ENCODE assay signal across 16 mouse cellular contexts in the genomic region with DNA sequence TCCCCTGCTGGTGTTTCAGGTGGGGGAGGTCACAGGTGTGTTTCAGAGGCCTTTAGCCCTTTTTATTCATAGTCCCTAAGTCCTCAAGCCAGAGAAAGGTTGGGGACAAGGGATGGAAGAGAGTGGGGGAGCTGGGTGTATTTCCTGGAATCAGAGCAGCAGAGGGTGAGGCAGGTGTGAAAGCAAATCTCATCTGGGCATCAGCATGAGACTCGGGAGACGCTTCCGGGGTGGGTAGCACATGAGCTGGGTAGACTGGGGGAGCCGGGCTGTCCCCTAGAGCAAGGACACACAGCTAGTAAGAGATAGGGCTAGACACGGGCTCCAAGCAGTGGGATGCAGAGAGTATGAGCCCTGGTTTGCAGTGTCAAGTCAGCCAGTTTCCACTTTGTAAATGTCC. TPM values are rescaled to one million over a fixed set of nuclear protein-coding genes. Genes with fewer than 3 reads are reported as not detected.
"Had no signal": no experiment of that assay in that cellular context is flagged by ENCODE, and none has a peak within 500 bp of the region (broad histone marks: within the 10 kb centered on the region; RNA-seq: fewer than 3 reads in every experiment).

No protein-coding gene starts in this region.

- DNase-seq: kidney, adult 9 months; kidney, postnatal 36 days; liver; liver, embryonic 13.5 days; liver, postnatal 0 days; lung, postnatal 14 days had no signal

- H3K27me3 ChIP-seq: midbrain, embryonic 15.5 days had no signal

- H3K27ac ChIP-seq: kidney, postnatal 0 days; limb, embryonic 12.5 days; liver, embryonic 13.5 days; lung, embryonic 15.5 days; macrophage; midbrain, embryonic 15.5 days; stomach, postnatal 0 days had no signal

- H3K4me1 ChIP-seq: liver, embryonic 13.5 days; lung, embryonic 15.5 days; midbrain, embryonic 15.5 days had no signal

- H3K36me3 ChIP-seq: limb, embryonic 12.5 days; liver, embryonic 13.5 days; lung, embryonic 15.5 days; midbrain, embryonic 15.5 days had no signal

- ATAC-seq: intestine, postnatal 0 days; liver, postnatal 0 days; midbrain, embryonic 15.5 days had no signal

- H3K4me3 ChIP-seq: limb, embryonic 12.5 days; liver, embryonic 13.5 days; lung, embryonic 15.5 days; megakaryocyte, embryonic 14.5 days; midbrain, embryonic 15.5 days had no signal

RNA-seq across cellular contexts. Expression of a gene that starts 16.7 kb away (rescaled TPM):
- polyA plus RNA-seq: midbrain, embryonic 11.5 days; midbrain, embryonic 15.5 days; neural tube, embryonic 14.5 days had no signal
